Mouse (Mus musculus) ES-E14 (cell line): ENCODE measurements around the gene Ebf4. TPM values are rescaled to one million over a fixed set of nuclear protein-coding genes. Genes with fewer than 3 reads are reported as not detected.

Experiments used
- DNase-seq: peaks from one replicate; pipeline ENCODE4 v3.0.0-alpha.2; 2013; ENCODE audit warnings: low read depth, low spot score
- H3K27ac ChIP-seq: 2 replicates; pipeline ENCODE4 v1.5.1; 2012; ENCODE audit warnings: low read depth, mild to moderate bottlenecking, low read length, moderate library complexity, mixed read lengths; ENCODE audit not compliant: poor library complexity, insufficient read depth, severe bottlenecking
- H3K36me3 ChIP-seq: 2 replicates; pipeline ENCODE4 v1.6.1; 2012; ENCODE audit warnings: mild to moderate bottlenecking, low read length, moderate library complexity, mixed read lengths; ENCODE audit not compliant: control insufficient read depth, poor library complexity, insufficient read depth, severe bottlenecking
- H3K4me1 ChIP-seq, 2 experiments: fragments of 150-350 bp in 1 of 2; sonication (generic) in 1 of 2; 2 replicates each; pipeline ENCODE4 v1.6.1; 2012; ENCODE audit warnings: low read length in 2 of 2, mild to moderate bottlenecking in 1 of 2, mixed read lengths in 1 of 2; ENCODE audit not compliant: control insufficient read depth in 2 of 2, insufficient read depth in 2 of 2, poor library complexity in 1 of 2
- H3K4me3 ChIP-seq, 2 experiments: fragments of 150-350 bp in 1 of 2; sonication (generic) in 1 of 2; 2 replicates each; pipeline ENCODE4 v1.5.1; 2012; ENCODE audit warnings: low read length in 2 of 2, low read depth in 1 of 2, mild to moderate bottlenecking in 1 of 2, mixed read lengths in 1 of 2; ENCODE audit not compliant: insufficient read depth in 1 of 2, poor library complexity in 1 of 2, severe bottlenecking in 1 of 2
- H3K9ac ChIP-seq: 2 replicates; pipeline ENCODE4 v1.6.1; 2012; ENCODE audit warnings: low read depth, mild to moderate bottlenecking, low read length, mixed read lengths; ENCODE audit not compliant: poor library complexity, insufficient read depth, severe bottlenecking
- H3K9me3 ChIP-seq: fragments of 150-350 bp; sonication (generic); 2 replicates; pipeline ENCODE4 v1.6.1; 2012; ENCODE audit warnings: low read depth, mild to moderate bottlenecking, low read length; ENCODE audit not compliant: control insufficient read depth, insufficient read depth
- CHD2 ChIP-seq: IDR thresholded peaks from 2 replicates; pipeline ENCODE4 v1.6.1; 2014; ENCODE audit warnings: mild to moderate bottlenecking, low read depth, low read length, inconsistent platforms
- HCFC1 ChIP-seq: IDR thresholded peaks from 2 replicates; pipeline ENCODE4 v1.6.1; 2012; ENCODE audit warnings: low read length, inconsistent platforms, borderline replicate concordance; ENCODE audit not compliant: insufficient read depth
- MAFK ChIP-seq: IDR thresholded peaks from 2 replicates; pipeline ENCODE4 v1.6.1; 2014; ENCODE audit warnings: mild to moderate bottlenecking, low read depth, low read length, inconsistent platforms; ENCODE audit not compliant: insufficient read depth
- ZC3H11A ChIP-seq: IDR thresholded peaks from 2 replicates; pipeline ENCODE4 v1.6.1; 2012; ENCODE audit warnings: low read depth, mild to moderate bottlenecking, inconsistent platforms, low read length, borderline replicate concordance
- ZNF384 ChIP-seq: IDR thresholded peaks from 2 replicates; pipeline ENCODE4 v1.6.1; 2012; ENCODE audit warnings: low read depth, low read length, inconsistent platforms
- in situ Hi-C, 2 experiments: fragments of 600-800 bp; cut with MboI; formaldehyde crosslinking; loops; one replicate each; pipeline ENCODE4 v1.15.1; 2025; ENCODE audit warnings: low sequenced_read_pairs in 2 of 2, inconsistent platforms in 1 of 2; ENCODE audit not compliant: unreplicated experiment in 2 of 2
- total RNA-seq: library from RNA; depleted of rRNA; stranded (reverse); fragments of 300-350 nt; gene quantifications from 2 replicates; pipeline ENCODE4 v1.2.3, GENCODE M21; 2012

Gene Ebf4
- total RNA-seq, 1 experiment = 0.62 TPM

- Histone ChIP-seq H3K4me3 (peak overlapping the region; percentile 51 to 75; a peak in 3 of 4 replicates), H3K9ac (peak overlapping the region; percentile 44; the same call in 1 of the 2 replicates), H3K27ac (no peak overlapping the region), H3K4me1 (peaks cover 3 to 8% of the 10 kb centered on the region in 2 experiments; a peak in 3 of 4 replicates), H3K36me3 (peaks cover 9% of the 10 kb centered on the region), H3K9me3 (no peaks in the 10 kb centered on the region)
- TF ChIP-seq HCFC1 (no peak), CHD2 (no peak), MAFK (no peak), ZC3H11A (no peak), ZNF384 (no peak)
- in situ Hi-C loops = no loop called here
- no peak for DNase-seq
These were observed 103.1 kb downstream of the Ebf4 start for GRCm38 (mm10) chr2:130398091-130398490.

GRCm38 (mm10) chr2:130400046-130400445 is 105.1 kb downstream of the Ebf4 start:
- Histone ChIP-seq H3K4me1 (peaks cover 3 to 8% of the 10 kb centered on the region in 2 experiments; a peak in 3 of 4 replicates), H3K9ac (no peak overlapping the region), H3K4me3 (no peak overlapping the region), H3K36me3 (no peaks in the 10 kb centered on the region), H3K9me3 (no peaks in the 10 kb centered on the region), H3K27ac (no peak overlapping the region)
- in situ Hi-C loops = no loop called here
- TF ChIP-seq CHD2 (no peak), HCFC1 (no peak), MAFK (no peak)
- no peak for DNase-seq

GRCm38 (mm10) chr2:130401891-130402290 is 106.9 kb downstream of the Ebf4 start:
- in situ Hi-C loops = no loop called here
- Histone ChIP-seq H3K9me3 (no peaks in the 10 kb centered on the region), H3K9ac (no peak overlapping the region), H3K36me3 (no peaks in the 10 kb centered on the region), H3K27ac (no peak overlapping the region), H3K4me3 (no peak overlapping the region), H3K4me1 (peaks cover under 1 to 6% of the 10 kb centered on the region in 2 experiments; a peak in 3 of 4 replicates)
- DNase-seq = no peak
- TF ChIP-seq HCFC1 (no peak), ZC3H11A (no peak)

- Histone ChIP-seq H3K4me3 (no peak within 1 kb of the TSS), H3K9me3 (no peaks in the 10 kb centered on the region), H3K9ac (no peak within 1 kb of the TSS), H3K36me3 (no peaks in the 10 kb centered on the region), H3K4me1 (peaks cover 0 to 6% of the 10 kb centered on the region in 2 experiments; a peak in 2 of 4 replicates), H3K27ac (no peak within 1 kb of the TSS)
- in situ Hi-C loops = no loop called here
- no peak for TF ChIP-seq ZNF384
- TF ChIP-seq CHD2 = no peak
- no peak for TF ChIP-seq MAFK
- TF ChIP-seq ZC3H11A = no peak
- TF ChIP-seq HCFC1 = no peak
- DNase-seq = no peak
These were observed 110.0 kb downstream of the Ebf4 start, which contains the start of the genes Gm28372 and 1700020A23Rik for GRCm38 (mm10) chr2:130404939-130405338. TSS of gene Gm28372 (plus strand) at chr2:130405239. TSS of gene 1700020A23Rik (plus strand) at chr2:130405259.

- TF ChIP-seq CHD2 (no peak), ZNF384 (no peak), ZC3H11A (no peak), HCFC1 (no peak), MAFK (no peak)
- Histone ChIP-seq H3K4me3 (no peak within 1 kb of the TSS), H3K36me3 (no peaks in the 10 kb centered on the region), H3K4me1 (no peaks in the 10 kb centered on the region; a peak in 1 of 4 replicates), H3K9ac (no peak within 1 kb of the TSS), H3K9me3 (no peaks in the 10 kb centered on the region), H3K27ac (no peak within 1 kb of the TSS)
- in situ Hi-C loops = no loop called here
- no peak for DNase-seq
These were observed 111.2 kb downstream of the Ebf4 start, which contains the start of gene Tmem239 for GRCm38 (mm10) chr2:130406178-130406577. TSS of gene Tmem239 (plus strand) at chr2:130406478.
